Mouse (Mus musculus) megakaryocyte, embryonic 14.5 days (primary cell): ENCODE results near the gene Helt. TPM values are rescaled to one million over a fixed set of nuclear protein-coding genes. Genes with fewer than 3 reads are reported as not detected.

Source experiments
- H3K27me3 ChIP-seq: replicated peaks from 2 replicates; pipeline ENCODE3; 2012; ENCODE audit warnings: inconsistent platforms
- H3K36me3 ChIP-seq: replicated peaks from 2 replicates; pipeline ENCODE3; 2012; ENCODE audit warnings: low read length, inconsistent platforms, mixed read lengths
- H3K4me1 ChIP-seq: 2 replicates; pipeline ENCODE4 v1.6.1; 2012; ENCODE audit warnings: inconsistent platforms
- H3K4me3 ChIP-seq: replicated peaks from 2 replicates; pipeline ENCODE3; 2012; ENCODE audit warnings: moderate library complexity, mild to moderate bottlenecking, inconsistent platforms
- H3K9me3 ChIP-seq: 2 replicates; pipeline ENCODE4 v1.6.1; 2012; ENCODE audit warnings: inconsistent platforms
- FLI1 ChIP-seq: IDR thresholded peaks from 2 replicates; pipeline ENCODE4 v1.6.1; 2012; ENCODE audit warnings: low read length, inconsistent platforms, mixed read lengths
- GATA1 ChIP-seq: IDR thresholded peaks from 3 replicates; pipeline ENCODE4 v1.6.1; 2012; ENCODE audit warnings: mixed read lengths, low read length, inconsistent platforms, borderline replicate concordance
- polyA plus RNA-seq: library from polyadenylated mRNA; stranded (reverse); fragments of >175 nt; gene quantifications from 2 replicates; pipeline ENCODE4 v1.2.3, GENCODE M21; 2012; ENCODE audit warnings: low replicate concordance; ENCODE audit not compliant: insufficient read depth

Gene Helt
- polyA plus RNA-seq, 1 experiment, result not detected

DNA sequence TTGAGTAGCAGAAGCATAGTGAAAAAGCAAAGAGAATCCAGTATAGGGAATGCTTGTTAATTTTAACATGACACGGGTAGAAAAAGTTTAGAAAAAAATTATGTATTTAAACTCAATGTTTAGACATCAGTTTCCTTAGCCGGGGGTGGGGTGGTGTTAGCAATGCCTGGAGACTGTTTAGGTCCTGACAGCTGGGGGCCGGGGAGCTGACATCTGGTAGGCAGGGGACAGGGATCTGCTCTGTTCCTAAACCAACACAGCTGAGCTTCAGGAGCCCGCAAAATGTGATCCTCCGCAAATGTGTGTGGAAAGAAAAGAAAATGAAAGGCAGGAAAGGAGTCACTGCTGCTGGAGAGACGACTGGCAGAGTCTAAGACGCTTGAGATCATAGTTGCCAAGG is 51.5 kb downstream of the Helt start:
- Histone ChIP-seq H3K36me3 (no peaks in the 10 kb centered on the region), H3K4me3 (no peak overlapping the region), H3K4me1 (peaks cover 16% of the 10 kb centered on the region), H3K27me3 (peaks cover 15% of the 10 kb centered on the region), H3K9me3 (no peaks in the 10 kb centered on the region)
- no peak for TF ChIP-seq GATA1
- TF ChIP-seq FLI1, result no peak

Other genes starting within 250 kb of the Helt start
- gene Cfap97, start 142.9 kb downstream of the Helt start, polyA plus RNA-seq, result 0.76 TPM in 1 of 2 replicates, not detected in the other
- gene Snx25, start 142.5 kb downstream of the Helt start, polyA plus RNA-seq, result 15.4 and 16.6 TPM in 2 replicates
- gene Slc25a4, start 83.4 kb downstream of the Helt start, polyA plus RNA-seq, result 25.5 and 45.6 TPM in 2 replicates
- gene Acsl1, start 176.4 kb upstream of the Helt start, polyA plus RNA-seq, result 2.6 and 8.5 TPM in 2 replicates